Mouse (Mus musculus): Measurements from ENCODE around the gene Kcnb1. TPM values are rescaled to one million over a fixed set of nuclear protein-coding genes. Genes with fewer than 3 reads are reported as not detected.

The Kcnb1 gene
- polyA plus RNA-seq, 1 experiment from 2014 or later = 0.85 TPM

- peak overlapping the region; percentile 43 to 51 for H3K4me3 ChIP-seq (ENCODE audit: control insufficient read depth in 1 of 2, insufficient read depth in 1 of 2, low read depth in 1 of 2, low read length in 2 of 2)
- peak overlapping the region; percentile 61 for H3K4me2 ChIP-seq (ENCODE audit: low read length)
- no peaks in the 10 kb centered on the region for H3K9me3 ChIP-seq (ENCODE audit: control insufficient read depth, low read length)
- peaks cover 6 to 8% of the 10 kb centered on the region in 2 experiments; a peak in 2 of 4 replicates for H3K4me1 ChIP-seq (ENCODE audit: control insufficient read depth in 2 of 2, insufficient read depth in 2 of 2, low read length in 2 of 2)
- peak; percentile 82 for ATAC-seq (ENCODE audit: insufficient number of reproducible peaks, insufficient read depth, low FRiP score, low read depth)
- WGBS = 9% methylated on average over 22 of the region's 22 CpGs
- peak overlapping the region; percentile 62 for H3K9ac ChIP-seq (ENCODE audit: low read length)
- no peaks in the 10 kb centered on the region for H3K27me3 ChIP-seq (ENCODE audit: control insufficient read depth, insufficient read depth, low read length)
- 0 out of 4 replicates have a peak overlapping the region, but pooled peaks of 1 of the 2 experiments have one; percentile 46 for H3K27ac ChIP-seq (replicated peaks in 1 of 2; ENCODE audit: control insufficient read depth in 1 of 2, insufficient read depth in 1 of 2, low read depth in 2 of 2, low read length in 2 of 2)
- H3K36me3 ChIP-seq (ENCODE audit: control insufficient read depth, insufficient read depth, low read length) = no peaks in the 10 kb centered on the region
These were observed 118.0 kb downstream of the Kcnb1 start for GRCm38 (mm10) chr2:167071641-167072601.

- Histone ChIP-seq H3K4me2 (ENCODE audit: low read length) (peak overlapping the region; percentile 61), H3K9me3 (ENCODE audit: control insufficient read depth, low read length) (no peaks in the 10 kb centered on the region), H3K36me3 (ENCODE audit: control insufficient read depth, insufficient read depth, low read length) (peaks cover 5% of the 10 kb centered on the region), H3K27me3 (ENCODE audit: control insufficient read depth, insufficient read depth, low read length) (no peaks in the 10 kb centered on the region), H3K9ac (ENCODE audit: low read length) (peak overlapping the region; percentile 62), H3K27ac (replicated peaks in 1 of 2; ENCODE audit: control insufficient read depth in 1 of 2, insufficient read depth in 1 of 2, low read depth in 2 of 2, low read length in 2 of 2) (no peak overlapping the region), H3K4me3 (ENCODE audit: control insufficient read depth in 1 of 2, insufficient read depth in 1 of 2, low read depth in 1 of 2, low read length in 2 of 2) (peak overlapping the region; percentile 43 to 51), H3K4me1 (ENCODE audit: control insufficient read depth in 2 of 2, insufficient read depth in 2 of 2, low read length in 2 of 2) (peaks cover 6 to 8% of the 10 kb centered on the region in 2 experiments; a peak in 2 of 4 replicates)
- ATAC-seq (ENCODE audit: insufficient number of reproducible peaks, insufficient read depth, low FRiP score, low read depth) = no peak
- WGBS = 19% methylated on average over 12 of the region's 12 CpGs
These were observed 118.7 kb downstream of the Kcnb1 start for GRCm38 (mm10) chr2:167071266-167071640.

GRCm38 (mm10) chr2:167070341-167070740, 119.6 kb downstream of the Kcnb1 start:
- Histone ChIP-seq H3K9ac (ENCODE audit: low read length) (no peak overlapping the region), H3K4me2 (ENCODE audit: low read length) (no peak overlapping the region), H3K27ac (replicated peaks in 1 of 2; ENCODE audit: control insufficient read depth in 1 of 2, insufficient read depth in 1 of 2, low read depth in 2 of 2, low read length in 2 of 2) (no peak overlapping the region), H3K9me3 (ENCODE audit: control insufficient read depth, low read length) (no peaks in the 10 kb centered on the region), H3K36me3 (ENCODE audit: control insufficient read depth, insufficient read depth, low read length) (peaks cover 14% of the 10 kb centered on the region), H3K4me1 (ENCODE audit: control insufficient read depth in 2 of 2, insufficient read depth in 2 of 2, low read length in 2 of 2) (peaks cover 8 to 11% of the 10 kb centered on the region in 2 experiments; a peak in 2 of 4 replicates), H3K4me3 (ENCODE audit: control insufficient read depth in 1 of 2, insufficient read depth in 1 of 2, low read depth in 1 of 2, low read length in 2 of 2) (no peak overlapping the region), H3K27me3 (ENCODE audit: control insufficient read depth, insufficient read depth, low read length) (no peaks in the 10 kb centered on the region)
- no peak for ATAC-seq (ENCODE audit: insufficient number of reproducible peaks, insufficient read depth, low FRiP score, low read depth)
- 35% methylated on average over 6 of the region's 6 CpGs for WGBS

- H3K27me3 ChIP-seq (ENCODE audit: control insufficient read depth, insufficient read depth, low read length) = no peaks in the 10 kb centered on the region
- H3K9me3 ChIP-seq (ENCODE audit: control insufficient read depth, low read length) = no peaks in the 10 kb centered on the region
- peaks cover 23% of the 10 kb centered on the region for H3K36me3 ChIP-seq (ENCODE audit: control insufficient read depth, insufficient read depth, low read length)
- no peak overlapping the region for H3K4me2 ChIP-seq (ENCODE audit: low read length)
- peaks cover 13 to 19% of the 10 kb centered on the region in 2 experiments for H3K4me1 ChIP-seq (ENCODE audit: control insufficient read depth in 2 of 2, insufficient read depth in 2 of 2, low read length in 2 of 2)
- H3K27ac ChIP-seq (replicated peaks in 1 of 2; ENCODE audit: control insufficient read depth in 1 of 2, insufficient read depth in 1 of 2, low read depth in 2 of 2, low read length in 2 of 2) = no peak overlapping the region
- H3K9ac ChIP-seq (ENCODE audit: low read length) = no peak overlapping the region
- WGBS = 41% methylated on average over 6 of the region's 6 CpGs
- H3K4me3 ChIP-seq (ENCODE audit: control insufficient read depth in 1 of 2, insufficient read depth in 1 of 2, low read depth in 1 of 2, low read length in 2 of 2) = no peak overlapping the region
- no peak for ATAC-seq (ENCODE audit: insufficient number of reproducible peaks, insufficient read depth, low FRiP score, low read depth)
These were observed 122.4 kb downstream of the Kcnb1 start for GRCm38 (mm10) chr2:167067575-167067974.

- 39% methylated on average over 6 of the region's 6 CpGs for WGBS
- no peak overlapping the region for H3K4me3 ChIP-seq (ENCODE audit: control insufficient read depth in 1 of 2, insufficient read depth in 1 of 2, low read depth in 1 of 2, low read length in 2 of 2)
- ATAC-seq (ENCODE audit: insufficient number of reproducible peaks, insufficient read depth, low FRiP score, low read depth) = no peak
- H3K4me2 ChIP-seq (ENCODE audit: low read length) = no peak overlapping the region
- peaks cover 23% of the 10 kb centered on the region for H3K36me3 ChIP-seq (ENCODE audit: control insufficient read depth, insufficient read depth, low read length)
- no peak overlapping the region for H3K27ac ChIP-seq (replicated peaks in 1 of 2; ENCODE audit: control insufficient read depth in 1 of 2, insufficient read depth in 1 of 2, low read depth in 2 of 2, low read length in 2 of 2)
- no peaks in the 10 kb centered on the region for H3K27me3 ChIP-seq (ENCODE audit: control insufficient read depth, insufficient read depth, low read length)
- H3K9ac ChIP-seq (ENCODE audit: low read length) = no peak overlapping the region
- H3K4me1 ChIP-seq (ENCODE audit: control insufficient read depth in 2 of 2, insufficient read depth in 2 of 2, low read length in 2 of 2) = peaks cover 14 to 22% of the 10 kb centered on the region in 2 experiments
- H3K9me3 ChIP-seq (ENCODE audit: control insufficient read depth, low read length) = no peaks in the 10 kb centered on the region
These were observed 123.1 kb downstream of the Kcnb1 start for GRCm38 (mm10) chr2:167066528-167067516.

- WGBS = 67% methylated on average over 1 of the region's 1 CpGs
- Histone ChIP-seq H3K4me1 (ENCODE audit: control insufficient read depth in 2 of 2, insufficient read depth in 2 of 2, low read length in 2 of 2) (peaks cover 19 to 29% of the 10 kb centered on the region in 2 experiments), H3K9me3 (ENCODE audit: control insufficient read depth, low read length) (no peaks in the 10 kb centered on the region), H3K36me3 (ENCODE audit: control insufficient read depth, insufficient read depth, low read length) (peaks cover 23% of the 10 kb centered on the region), H3K27ac (replicated peaks in 1 of 2; ENCODE audit: control insufficient read depth in 1 of 2, insufficient read depth in 1 of 2, low read depth in 2 of 2, low read length in 2 of 2) (no peak overlapping the region), H3K4me3 (ENCODE audit: control insufficient read depth in 1 of 2, insufficient read depth in 1 of 2, low read depth in 1 of 2, low read length in 2 of 2) (no peak overlapping the region), H3K4me2 (ENCODE audit: low read length) (no peak overlapping the region), H3K9ac (ENCODE audit: low read length) (no peak overlapping the region), H3K27me3 (ENCODE audit: control insufficient read depth, insufficient read depth, low read length) (no peaks in the 10 kb centered on the region)
- ATAC-seq (ENCODE audit: insufficient number of reproducible peaks, insufficient read depth, low FRiP score, low read depth) = no peak
These were observed 123.9 kb downstream of the Kcnb1 start for GRCm38 (mm10) chr2:167066031-167066430.
